Mouse (Mus musculus) brain, embryonic 14.5 days (tissue): ENCODE measurements at regions not wholly inside any gene's neighbourhood (a gene's known extent, or its start where the extent isn't known, plus 50 kb on each side); places are given as distances from the start of the nearest gene placed in this dataset.

Source experiments
- CTCF ChIP-seq: fragments of 200-500 bp; IDR thresholded peaks from 2 replicates; pipeline ENCODE4 v1.5.1; 2012; ENCODE audit warnings: inconsistent platforms, mild to moderate bottlenecking, moderate library complexity, borderline replicate concordance; ENCODE audit not compliant: insufficient read depth, insufficient read length; ENCODE audit errors: extremely low read depth
- POLR2A ChIP-seq: fragments of 200-500 bp; IDR thresholded peaks from 2 replicates; pipeline ENCODE4 v1.6.1; 2012; ENCODE audit warnings: mild to moderate bottlenecking, inconsistent platforms, borderline replicate concordance; ENCODE audit not compliant: poor library complexity, insufficient read depth, insufficient read length, severe bottlenecking; ENCODE audit errors: extremely low read depth

- no peak for TF ChIP-seq CTCF
- TF ChIP-seq POLR2A: no peak
Observed at GRCm38 (mm10) chr12:92892315-92892714, 1043.4 kb upstream of the Sel1l start.
